Mouse (Mus musculus) small intestine, adult 2 months (tissue): ENCODE results near the gene Cdhr3. TPM values are rescaled to one million over a fixed set of nuclear protein-coding genes. Genes with fewer than 3 reads are reported as not detected.

Experiments used
- H3K27ac ChIP-seq: fragments of 200-500 bp; 2 replicates; pipeline ENCODE4 v1.5.1; 2012; ENCODE audit warnings: low read depth, low read length, control low read depth, inconsistent platforms; ENCODE audit not compliant: insufficient read depth
- H3K27me3 ChIP-seq: fragments of 200-500 bp; 2 replicates; pipeline ENCODE4 v1.6.1; 2012; ENCODE audit warnings: mild to moderate bottlenecking, moderate library complexity, low read length, inconsistent platforms; ENCODE audit not compliant: control insufficient read depth, insufficient read depth
- H3K36me3 ChIP-seq: fragments of 200-500 bp; 2 replicates; pipeline ENCODE4 v1.6.1; 2012; ENCODE audit warnings: mild to moderate bottlenecking, low read length, control low read depth, inconsistent platforms; ENCODE audit not compliant: control insufficient read depth, insufficient read depth
- H3K4me1 ChIP-seq: fragments of 200-500 bp; 2 replicates; pipeline ENCODE4 v1.6.1; 2012; ENCODE audit warnings: low read length, inconsistent platforms, mixed read lengths; ENCODE audit not compliant: control insufficient read depth, insufficient read depth, insufficient read length
- H3K4me3 ChIP-seq: fragments of 200-500 bp; 2 replicates; pipeline ENCODE4 v1.5.1; 2012; ENCODE audit warnings: low read depth, mild to moderate bottlenecking, control low read depth, inconsistent platforms, low read length, moderate library complexity
- CTCF ChIP-seq: fragments of 200-500 bp; IDR thresholded peaks from 2 replicates; pipeline ENCODE4 v1.5.1; 2012; ENCODE audit warnings: low read depth, mild to moderate bottlenecking, control low read depth, inconsistent platforms, low read length, moderate library complexity, mixed read lengths; ENCODE audit not compliant: insufficient replicate concordance, insufficient read length; ENCODE audit errors: extremely low read depth
- POLR2A ChIP-seq: fragments of 200-500 bp; IDR thresholded peaks from 2 replicates; pipeline ENCODE4 v1.6.1; 2012; ENCODE audit warnings: low read depth, mild to moderate bottlenecking, control low read depth, inconsistent platforms, low read length, moderate library complexity
- WGBS: fragments of 180-500 bp; shearing (Covaris S2); methylation state at CpG from one replicate; pipeline ENCODE4 v1.1.7; 2018; 5-methylcytosine and 5-hydroxymethylcytosine counted together
- polyA plus RNA-seq: library from polyadenylated mRNA; depleted of rRNA; stranded (reverse); fragments of >200 nt; gene quantifications from 2 replicates; pipeline ENCODE4 v1.2.3, GENCODE M21; 2012; rRNA removed

Cdhr3 gene
- not detected in 2 replicates for polyA plus RNA-seq

DNA sequence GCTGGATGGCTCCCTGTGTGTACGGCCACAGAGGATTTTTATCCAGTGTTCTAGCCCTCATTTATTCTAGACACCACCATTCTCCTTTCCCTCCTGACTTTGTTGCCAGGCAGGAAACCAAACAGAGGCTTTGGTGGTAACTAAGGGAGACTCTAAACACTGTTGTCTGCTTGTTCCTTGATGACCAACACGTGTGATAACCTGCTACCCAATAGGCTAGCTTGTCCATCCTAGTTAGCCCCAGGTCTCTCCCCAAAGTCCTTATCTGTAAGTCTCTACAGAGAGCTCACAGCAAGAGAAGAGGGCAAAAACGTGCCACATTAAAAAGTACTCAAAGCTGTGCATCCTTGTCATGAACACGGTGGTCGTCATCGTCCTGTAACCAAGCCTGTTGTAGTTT is at the start of gene Cdhr3:
Gene Cdhr3 (minus strand): TSS at position 101 of the 400 bp plus-strand sequence.
- Histone ChIP-seq H3K27ac (peak within 1 kb of the TSS; percentile 63), H3K27me3 (no peaks in the 10 kb centered on the region), H3K36me3 (no peaks in the 10 kb centered on the region), H3K4me3 (no peak within 1 kb of the TSS), H3K4me1 (peaks cover 12% of the 10 kb centered on the region; the same call in 1 of the 2 replicates)
- TF ChIP-seq CTCF (no peak), POLR2A (no peak)
- WGBS = 55% methylated on average over 6 of the region's 6 CpGs

DNA sequence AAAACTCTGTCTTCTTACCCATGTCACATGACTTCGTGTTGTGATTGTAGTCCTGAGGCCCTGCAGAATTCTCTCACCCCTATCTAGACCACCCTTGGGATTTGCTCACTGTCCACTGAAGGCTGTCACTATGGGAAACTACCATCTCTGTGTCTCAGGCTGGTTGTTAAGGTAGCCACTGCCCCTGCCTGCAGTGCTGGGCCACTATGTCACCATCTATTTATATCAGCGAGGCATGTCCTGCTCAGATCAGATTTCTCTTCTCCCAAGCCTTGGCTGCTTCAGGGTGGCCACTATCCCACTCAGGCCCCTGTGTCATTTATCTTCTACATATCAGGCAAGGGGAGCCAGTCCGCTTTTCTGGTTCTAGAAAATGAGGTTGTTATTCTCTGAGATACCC is 46.4 kb upstream of the Cdhr3 start:
- no peak overlapping the region for H3K27ac ChIP-seq
- no peaks in the 10 kb centered on the region for H3K36me3 ChIP-seq
- no peaks in the 10 kb centered on the region for H3K27me3 ChIP-seq
- TF ChIP-seq CTCF = no peak
- TF ChIP-seq POLR2A = no peak
- WGBS = 86% methylated on average over 3 of the region's 3 CpGs
- H3K4me3 ChIP-seq = no peak overlapping the region
- no peaks in the 10 kb centered on the region for H3K4me1 ChIP-seq

- Histone ChIP-seq H3K27ac (no peak overlapping the region), H3K4me3 (no peak overlapping the region), H3K27me3 (no peaks in the 10 kb centered on the region), H3K4me1 (no peaks in the 10 kb centered on the region), H3K36me3 (no peaks in the 10 kb centered on the region)
- WGBS = 65% methylated on average over 1 of the region's 1 CpGs
- no peak for TF ChIP-seq CTCF
- TF ChIP-seq POLR2A = no peak
These were observed 45.2 kb upstream of the Cdhr3 start for GRCm38 (mm10) chr12:33137857-33138256.

DNA sequence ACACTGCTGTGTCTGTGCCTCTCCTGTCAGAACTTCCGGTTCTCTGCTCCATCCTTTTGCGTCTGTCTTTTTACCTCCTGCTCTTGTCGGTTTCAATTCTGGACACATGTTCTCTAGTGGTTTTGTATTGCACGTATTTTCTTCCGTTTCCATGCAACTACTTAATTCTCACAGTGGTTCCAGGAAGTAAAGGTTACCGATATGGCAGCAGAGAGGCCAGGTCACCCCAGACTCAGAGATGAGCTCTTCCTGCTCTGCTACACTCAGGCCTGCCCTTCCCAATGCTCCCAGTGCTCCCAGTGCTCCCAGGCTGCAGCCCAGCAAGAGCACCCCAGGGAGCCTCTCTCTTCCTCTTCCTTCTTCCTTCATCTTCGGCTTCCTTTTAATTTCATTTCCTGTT is 39.1 kb upstream of the Cdhr3 start:
- 39% methylated on average over 7 of the region's 7 CpGs for WGBS
- Histone ChIP-seq H3K4me3 (no peak overlapping the region), H3K27me3 (no peaks in the 10 kb centered on the region), H3K4me1 (peaks cover 9% of the 10 kb centered on the region), H3K36me3 (no peaks in the 10 kb centered on the region), H3K27ac (0 out of 2 replicates have a peak overlapping the region, but pooled peaks have one; percentile 6)
- TF ChIP-seq POLR2A (no peak), CTCF (no peak)

- Histone ChIP-seq H3K27ac (no peak overlapping the region), H3K36me3 (no peaks in the 10 kb centered on the region), H3K4me1 (peaks cover 9% of the 10 kb centered on the region), H3K4me3 (no peak overlapping the region), H3K27me3 (no peaks in the 10 kb centered on the region)
- TF ChIP-seq POLR2A = no peak
- no peak for TF ChIP-seq CTCF
- WGBS = 37% methylated on average over 8 of the region's 8 CpGs
These were observed 37.7 kb upstream of the Cdhr3 start for GRCm38 (mm10) chr12:33130401-33130800.

DNA sequence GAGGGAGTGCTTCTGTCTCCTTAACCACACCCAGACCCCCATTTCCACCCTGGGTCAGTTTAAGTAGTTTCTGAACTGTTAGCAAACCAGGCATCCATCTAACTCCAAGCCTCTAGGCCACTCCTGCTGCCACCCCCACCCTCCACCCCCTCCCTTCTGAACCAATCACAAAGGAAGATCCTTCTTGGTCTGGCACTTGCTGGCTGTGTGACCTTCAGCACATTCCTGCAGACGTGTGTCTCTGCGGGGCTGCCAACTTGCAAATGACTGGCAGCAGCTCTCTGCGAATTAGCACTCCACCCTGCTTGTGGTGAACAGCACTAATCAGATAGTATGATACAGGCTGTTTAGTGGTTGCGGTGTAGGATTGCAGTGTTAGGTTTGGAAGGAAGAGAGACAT is 36.7 kb upstream of the Cdhr3 start:
- H3K27ac ChIP-seq = no peak overlapping the region
- TF ChIP-seq POLR2A = no peak
- 13% methylated on average over 4 of the region's 4 CpGs for WGBS
- peaks cover 9% of the 10 kb centered on the region for H3K4me1 ChIP-seq
- H3K36me3 ChIP-seq = no peaks in the 10 kb centered on the region
- H3K27me3 ChIP-seq = no peaks in the 10 kb centered on the region
- no peak overlapping the region for H3K4me3 ChIP-seq

- peaks cover 9% of the 10 kb centered on the region for H3K4me1 ChIP-seq
- H3K36me3 ChIP-seq = no peaks in the 10 kb centered on the region
- H3K27ac ChIP-seq = no peak overlapping the region
- TF ChIP-seq POLR2A = no peak
- TF ChIP-seq CTCF = no peak
- WGBS = 78% methylated on average over 7 of the region's 7 CpGs
- no peak overlapping the region for H3K4me3 ChIP-seq
- no peaks in the 10 kb centered on the region for H3K27me3 ChIP-seq
These were observed 36.0 kb upstream of the Cdhr3 start for GRCm38 (mm10) chr12:33128702-33129101.

- 77% methylated on average over 2 of the region's 2 CpGs for WGBS
- Histone ChIP-seq H3K4me1 (peaks cover 9% of the 10 kb centered on the region), H3K27ac (no peak overlapping the region), H3K27me3 (no peaks in the 10 kb centered on the region), H3K4me3 (no peak overlapping the region), H3K36me3 (no peaks in the 10 kb centered on the region)
- no peak for TF ChIP-seq CTCF
These were observed 35.4 kb upstream of the Cdhr3 start for GRCm38 (mm10) chr12:33128121-33128520.
